Mouse (Mus musculus): ENCODE measurements around the gene Aff4. TPM values are rescaled to one million over a fixed set of nuclear protein-coding genes. Genes with fewer than 3 reads are reported as not detected.

Aff4 gene
- polyA plus RNA-seq, 1 experiment from 2014 or later, result 16.8 TPM

GRCm38 (mm10) chr11:53466231-53466971 is 115.8 kb downstream of the Aff4 start:
- H3K36me3 ChIP-seq (ENCODE audit: insufficient read depth, low read length), result no peaks in the 10 kb centered on the region
- H3K4me1 ChIP-seq (ENCODE audit: insufficient read depth, low read length), result peaks cover 37% of the 10 kb centered on the region
- H3K27ac ChIP-seq (ENCODE audit: low read length), result no peak overlapping the region
- no peaks in the 10 kb centered on the region for H3K9me3 ChIP-seq (ENCODE audit: low read length)
- 7% methylated on average over 40 of the region's 40 CpGs for WGBS
- peak overlapping the region; percentile 67 for H3K4me2 ChIP-seq (replicated peaks; ENCODE audit: low read depth, low read length)
- peak overlapping the region; percentile 46 for H3K4me3 ChIP-seq (ENCODE audit: low read length)
- H3K9ac ChIP-seq (replicated peaks; ENCODE audit: low read length), result peak overlapping the region; percentile 64
- H3K27me3 ChIP-seq (ENCODE audit: insufficient read depth, low read length), result peaks cover 73% of the 10 kb centered on the region
- ATAC-seq (ENCODE audit: low FRiP score, low TSS enrichment), result peak; percentile 26; the same call in 1 of the 2 replicates

- ATAC-seq (ENCODE audit: low FRiP score, low TSS enrichment), result no peak
- no peaks in the 10 kb centered on the region for H3K36me3 ChIP-seq (ENCODE audit: insufficient read depth, low read length)
- H3K27ac ChIP-seq (ENCODE audit: low read length), result no peak overlapping the region
- peak overlapping the region; percentile 20; the same call in 1 of the 2 replicates for H3K4me3 ChIP-seq (ENCODE audit: low read length)
- 45% methylated on average over 16 of the region's 16 CpGs for WGBS
- H3K4me2 ChIP-seq (replicated peaks; ENCODE audit: low read depth, low read length), result peak overlapping the region; percentile 44
- H3K9ac ChIP-seq (replicated peaks; ENCODE audit: low read length), result peak overlapping the region; percentile 27; the same call in 1 of the 2 replicates
- peaks cover 16% of the 10 kb centered on the region for H3K4me1 ChIP-seq (ENCODE audit: insufficient read depth, low read length)
- no peaks in the 10 kb centered on the region for H3K9me3 ChIP-seq (ENCODE audit: low read length)
- peaks cover 66% of the 10 kb centered on the region for H3K27me3 ChIP-seq (ENCODE audit: insufficient read depth, low read length)
Observed at GRCm38 (mm10) chr11:53469294-53469967, 118.8 kb downstream of the Aff4 start.

DNA sequence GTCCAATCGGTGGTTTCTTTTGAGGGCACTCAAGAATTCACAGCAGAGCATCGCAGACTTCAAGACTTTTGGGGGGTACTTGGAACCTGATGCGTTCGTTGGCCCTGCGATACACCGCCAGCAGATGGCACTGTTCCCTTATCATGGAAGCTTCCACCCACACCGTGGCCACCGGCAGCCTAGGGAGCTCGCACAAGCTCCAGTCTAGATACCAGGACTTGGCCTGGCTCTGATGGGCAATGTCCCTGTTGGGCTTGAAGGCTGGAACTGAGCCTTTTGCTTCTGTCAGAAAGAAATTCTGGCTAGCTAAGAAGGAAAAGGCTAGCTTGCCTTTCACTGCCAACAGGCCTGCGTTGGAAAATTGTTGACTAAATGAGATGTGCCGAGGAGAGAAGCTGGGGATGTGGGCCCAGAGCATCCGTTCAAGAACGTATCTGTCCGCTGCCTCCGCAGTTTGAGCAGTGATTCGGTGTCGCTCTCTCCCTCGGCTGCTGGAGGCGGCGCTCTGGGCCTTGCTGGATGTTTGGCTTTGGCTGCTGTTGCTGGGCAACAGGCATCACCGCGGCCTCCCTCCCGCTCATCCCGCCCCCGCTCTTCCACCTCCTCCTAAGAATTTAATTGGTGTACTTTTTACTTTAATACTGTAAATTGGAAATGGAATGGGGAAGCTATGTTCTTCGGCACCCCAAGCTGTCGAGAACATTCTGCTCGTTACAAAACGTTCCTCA is 119.5 kb downstream of the Aff4 start, which contains the start of gene Gm9837:
Gm9837 (minus strand) TSS at position 512 of the 728 bp plus-strand sequence.
- H3K27ac ChIP-seq (ENCODE audit: low read length), result no peak within 1 kb of the TSS
- no peaks in the 10 kb centered on the region for H3K9me3 ChIP-seq (ENCODE audit: low read length)
- 5% methylated on average over 29 of the region's 29 CpGs for WGBS
- peak within 1 kb of the TSS; percentile 20 for H3K4me3 ChIP-seq (ENCODE audit: low read length)
- H3K27me3 ChIP-seq (ENCODE audit: insufficient read depth, low read length), result peaks cover 66% of the 10 kb centered on the region
- peak within 1 kb of the TSS; percentile 44 for H3K4me2 ChIP-seq (replicated peaks; ENCODE audit: low read depth, low read length)
- no peaks in the 10 kb centered on the region for H3K36me3 ChIP-seq (ENCODE audit: insufficient read depth, low read length)
- ATAC-seq (ENCODE audit: low FRiP score, low TSS enrichment), result peak; percentile 86; the same call in 1 of the 2 replicates
- peaks cover 16% of the 10 kb centered on the region for H3K4me1 ChIP-seq (ENCODE audit: insufficient read depth, low read length)
- peak within 1 kb of the TSS; percentile 27; the same call in 1 of the 2 replicates for H3K9ac ChIP-seq (replicated peaks; ENCODE audit: low read length)

Small RNAs within 50 kb of the gene (microRNA-seq; reads per million reads assigned to microRNA genes)
- not detected for gene Mir6920

Other genes starting within 250 kb of the Aff4 start
- gene Hspa4, start 50.4 kb upstream of the Aff4 start, polyA plus RNA-seq (2015; fragmentation: Nextera tagmentation; extraction: Ambion mirVana), result 82.7 and 85.1 TPM in 2 replicates
- gene Zcchc10, start 26.2 kb upstream of the Aff4 start, polyA plus RNA-seq (2015; fragmentation: Nextera tagmentation; extraction: Ambion mirVana), result 19.1 and 25.4 TPM in 2 replicates
- 0.34 and 0.37 TPM in 2 replicates for gene Leap2, start 72.3 kb downstream of the Aff4 start, polyA plus RNA-seq (2015; fragmentation: Nextera tagmentation; extraction: Ambion mirVana)
- 641 and 655 TPM in 2 replicates for gene Uqcrq, start 80.0 kb downstream of the Aff4 start, polyA plus RNA-seq (2015; fragmentation: Nextera tagmentation; extraction: Ambion mirVana)
- gene Gdf9, start 80.2 kb downstream of the Aff4 start, polyA plus RNA-seq (2015; fragmentation: Nextera tagmentation; extraction: Ambion mirVana), result 1.1 and 1.2 TPM in 2 replicates
- gene Gm10447, start 106.3 kb downstream of the Aff4 start, polyA plus RNA-seq (2015; fragmentation: Nextera tagmentation; extraction: Ambion mirVana), result 0.12 TPM in 1 of 2 replicates, not detected in the other
- 2.1 and 2.5 TPM in 2 replicates for gene Shroom1, start 106.4 kb downstream of the Aff4 start, polyA plus RNA-seq (2015; fragmentation: Nextera tagmentation; extraction: Ambion mirVana)
- not detected in 2 replicates for gene Gm9837, start 119.6 kb downstream of the Aff4 start, polyA plus RNA-seq (2015; fragmentation: Nextera tagmentation; extraction: Ambion mirVana)
- not detected in 2 replicates for gene Gm9945, start 129.3 kb downstream of the Aff4 start, polyA plus RNA-seq (2015; fragmentation: Nextera tagmentation; extraction: Ambion mirVana)
- gene Sowaha, start 129.4 kb downstream of the Aff4 start, polyA plus RNA-seq (2015; fragmentation: Nextera tagmentation; extraction: Ambion mirVana), result 0.17 and 0.23 TPM in 2 replicates
- 25.7 and 25.9 TPM in 2 replicates for gene Sept8, start 168.4 kb downstream of the Aff4 start, polyA plus RNA-seq (2015; fragmentation: Nextera tagmentation; extraction: Ambion mirVana)
- gene Kif3a, start 216.5 kb downstream of the Aff4 start, polyA plus RNA-seq (2015; fragmentation: Nextera tagmentation; extraction: Ambion mirVana), result 62.8 and 72.5 TPM in 2 replicates

All from kidney, embryonic 16.5 days (tissue).